Mouse (Mus musculus) lung, postnatal 0 days (tissue): Measurements from ENCODE around the gene Bok.

ENCODE experiments used
- CTCF ChIP-seq: IDR thresholded peaks from 2 replicates; pipeline ENCODE4 v1.5.1; 2016; ENCODE audit warnings: antibody characterized with exemption, mild to moderate bottlenecking
- EP300 ChIP-seq: IDR thresholded peaks from 2 replicates; pipeline ENCODE4 v1.6.1; 2016; ENCODE audit warnings: antibody characterized with exemption, mild to moderate bottlenecking, control low read depth

GRCm38 (mm10) chr1:93735859-93736258, 50.4 kb downstream of the Bok start:
- TF ChIP-seq EP300 (no peak), CTCF (no peak)
